Mouse (Mus musculus) embryonic fibroblast, embryonic 13.5 days (primary cell): ENCODE results near the gene Ap1s1.

Experiments used
- CTCF ChIP-seq: IDR thresholded peaks from 2 replicates; pipeline ENCODE4 v1.5.1; 2011; ENCODE audit warnings: mild to moderate bottlenecking, control low read depth, low read length, moderate library complexity, borderline replicate concordance; ENCODE audit not compliant: insufficient read depth
- POLR2A ChIP-seq: IDR thresholded peaks from 2 replicates; pipeline ENCODE4 v1.6.1; 2011; ENCODE audit warnings: low read depth, mild to moderate bottlenecking, control low read depth, low read length, moderate library complexity

GRCm38 (mm10) chr5:137085021-137085420 is 39.1 kb upstream of the Ap1s1 start:
- TF ChIP-seq POLR2A (no peak), CTCF (no peak)
